Mouse (Mus musculus) neutrophil, adult 83 days (primary cell): ENCODE measurements around the gene Cd2ap. TPM values are rescaled to one million over a fixed set of nuclear protein-coding genes. Genes with fewer than 3 reads are reported as not detected.

Experiments
- total RNA-seq, 2 experiments: library from RNA; stranded (reverse); gene quantifications; one replicate each; pipeline ENCODE4 v1.2.4; 2023

Cd2ap gene
- 10 to 100 TPM; 21.1 to 22.7 TPM for total RNA-seq

DNA sequence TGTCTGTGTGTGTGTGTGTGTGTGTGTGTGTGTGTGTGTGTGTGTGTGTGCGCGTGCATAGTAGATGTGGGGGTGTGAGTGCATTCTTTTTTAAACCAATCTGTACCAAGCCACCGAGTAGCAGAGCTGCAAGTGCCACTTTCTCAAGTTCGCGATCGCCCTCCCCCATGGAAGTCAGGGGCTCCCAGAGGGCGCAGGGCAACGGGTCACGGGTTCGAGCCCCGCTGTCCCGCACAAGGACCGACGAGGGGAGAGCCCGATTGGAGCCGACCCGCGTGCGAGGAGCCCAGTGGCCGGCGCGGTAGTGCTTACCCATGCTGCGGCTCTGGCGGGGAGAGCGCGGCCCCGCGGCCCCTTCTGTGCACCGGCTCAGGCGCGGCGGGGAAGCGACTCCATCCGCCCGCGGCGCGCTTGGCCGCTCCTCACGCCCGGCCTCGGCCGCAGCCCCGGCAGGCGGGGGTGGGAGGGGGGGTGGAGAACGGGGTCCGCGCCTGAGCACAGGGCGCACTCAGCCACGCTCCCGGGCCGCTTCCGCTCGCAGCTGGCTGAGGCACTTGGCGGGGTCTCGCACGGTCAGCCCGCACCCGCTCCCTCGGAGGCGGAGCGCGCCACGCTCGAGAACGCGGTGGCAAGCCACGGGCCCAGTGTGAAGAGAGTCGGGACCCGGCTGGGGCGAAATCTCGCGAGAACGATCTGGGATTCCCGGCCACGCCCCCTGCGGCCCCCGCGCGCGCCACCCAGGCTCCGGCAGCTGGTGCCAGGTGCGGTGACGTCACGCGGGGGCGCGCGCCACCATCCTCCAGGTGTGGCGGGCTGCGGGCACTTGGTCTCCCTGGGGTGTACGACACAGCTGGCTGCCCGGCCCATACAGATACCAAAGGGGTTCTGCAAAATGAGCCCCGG lies at the start of gene Cd2ap:
Cd2ap (minus strand) TSS at position 665 of the 903 bp plus-strand sequence.

Other genes starting within 250 kb of the Cd2ap start
- gene Adgrf4, start 184.4 kb downstream of the Cd2ap start, total RNA-seq = not detected
- gene Adgrf2, start 134.5 kb downstream of the Cd2ap start, total RNA-seq = not detected
- 100 to 1,000 TPM in 1 of 2 experiments, 10 to 100 TPM in 1; 93.9 to 101 TPM for gene Tnfrsf21, start 139.9 kb upstream of the Cd2ap start, total RNA-seq